Mouse (Mus musculus): ENCODE measurements at regions not wholly inside any gene's neighbourhood (a gene's known extent, or its start where the extent isn't known, plus 50 kb on each side); places are given as distances from the start of the nearest gene placed in this dataset.
"Not testable (repeated sequence)": the region's sequence is repeated elsewhere in the genome, so short reads cannot be mapped to it uniquely, and the experiment has no call there.

DNA sequence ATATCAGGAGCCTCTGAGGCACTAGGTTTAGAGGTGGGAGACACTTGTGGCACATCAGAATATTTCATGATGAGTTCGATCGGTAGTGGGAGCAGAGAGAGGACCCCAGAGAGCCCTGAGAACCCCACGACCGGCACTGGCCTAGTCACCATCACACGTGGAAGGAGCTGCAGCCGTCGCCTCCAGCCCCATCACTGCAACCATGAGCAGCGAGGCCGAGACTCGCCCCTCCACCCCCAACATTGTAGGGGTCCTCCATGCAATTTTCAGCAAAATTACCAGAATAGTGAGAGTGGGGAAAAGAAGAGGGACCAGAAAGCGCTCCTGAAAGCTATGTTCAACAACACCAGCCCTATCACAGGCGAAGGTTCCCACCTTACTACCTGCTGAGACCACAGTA is 297.0 kb downstream of the Edem1 start:
- no peak for DNase-seq

DNA sequence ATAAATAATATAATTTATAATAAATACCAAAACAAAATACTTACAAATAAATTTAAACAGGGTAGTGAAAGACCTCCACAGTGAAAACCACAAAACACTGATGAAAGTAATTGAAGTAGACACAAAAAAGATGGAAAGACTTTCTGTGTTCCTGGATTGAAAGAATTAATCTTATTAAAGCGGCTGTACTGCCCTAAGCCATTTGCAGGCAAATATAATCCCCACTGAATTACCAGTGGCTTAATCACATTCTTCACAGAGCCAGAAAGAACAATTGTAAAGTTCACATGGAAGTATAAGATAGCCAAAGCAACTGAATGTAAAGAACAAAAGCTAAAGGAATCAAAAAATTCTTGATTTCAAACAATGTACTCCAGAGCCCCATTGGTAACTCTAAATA is 298.8 kb downstream of the Edem1 start:
- DNase-seq: no peak

DNA sequence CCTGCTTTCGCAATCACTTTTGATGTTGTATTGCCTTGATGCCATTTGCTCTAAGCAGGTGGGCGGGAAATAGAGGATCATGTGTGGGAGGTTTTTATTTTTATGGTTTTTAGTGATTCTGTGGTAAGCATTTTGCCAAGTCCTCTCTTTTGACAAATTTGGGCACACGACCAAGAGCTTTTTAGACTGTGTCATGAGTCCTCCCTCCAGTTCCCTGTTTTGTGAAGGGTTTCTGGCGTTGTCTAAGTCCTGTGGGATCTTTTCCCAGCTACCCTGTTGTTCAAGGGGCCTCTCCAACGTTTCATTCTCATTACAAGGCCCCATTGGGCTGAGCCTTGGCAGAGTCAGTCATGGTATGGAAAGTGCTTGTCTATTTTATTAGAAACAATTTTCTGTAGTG is 317.7 kb downstream of the Edem1 start:
- DNase-seq: no peak

DNA sequence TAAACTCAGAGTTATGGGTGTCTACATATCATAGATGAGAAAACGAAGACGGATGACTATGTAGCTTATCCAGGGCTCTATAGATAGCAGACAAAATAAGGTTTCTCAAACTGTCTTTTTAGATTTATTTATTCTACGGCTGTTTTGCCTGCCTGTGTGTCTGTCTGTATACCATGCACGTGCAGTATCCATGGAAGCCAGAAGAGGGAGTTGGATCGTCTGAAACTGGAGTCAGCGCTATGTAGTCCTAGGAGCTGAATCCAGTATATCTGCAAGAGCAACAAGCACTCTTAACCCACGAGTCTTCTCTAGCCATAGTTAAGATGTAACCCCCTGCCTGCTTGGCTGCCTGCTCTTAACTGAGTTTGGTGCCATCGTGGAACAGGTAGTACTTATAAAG is 320.6 kb downstream of the Edem1 start:
- no peak for DNase-seq

DNA sequence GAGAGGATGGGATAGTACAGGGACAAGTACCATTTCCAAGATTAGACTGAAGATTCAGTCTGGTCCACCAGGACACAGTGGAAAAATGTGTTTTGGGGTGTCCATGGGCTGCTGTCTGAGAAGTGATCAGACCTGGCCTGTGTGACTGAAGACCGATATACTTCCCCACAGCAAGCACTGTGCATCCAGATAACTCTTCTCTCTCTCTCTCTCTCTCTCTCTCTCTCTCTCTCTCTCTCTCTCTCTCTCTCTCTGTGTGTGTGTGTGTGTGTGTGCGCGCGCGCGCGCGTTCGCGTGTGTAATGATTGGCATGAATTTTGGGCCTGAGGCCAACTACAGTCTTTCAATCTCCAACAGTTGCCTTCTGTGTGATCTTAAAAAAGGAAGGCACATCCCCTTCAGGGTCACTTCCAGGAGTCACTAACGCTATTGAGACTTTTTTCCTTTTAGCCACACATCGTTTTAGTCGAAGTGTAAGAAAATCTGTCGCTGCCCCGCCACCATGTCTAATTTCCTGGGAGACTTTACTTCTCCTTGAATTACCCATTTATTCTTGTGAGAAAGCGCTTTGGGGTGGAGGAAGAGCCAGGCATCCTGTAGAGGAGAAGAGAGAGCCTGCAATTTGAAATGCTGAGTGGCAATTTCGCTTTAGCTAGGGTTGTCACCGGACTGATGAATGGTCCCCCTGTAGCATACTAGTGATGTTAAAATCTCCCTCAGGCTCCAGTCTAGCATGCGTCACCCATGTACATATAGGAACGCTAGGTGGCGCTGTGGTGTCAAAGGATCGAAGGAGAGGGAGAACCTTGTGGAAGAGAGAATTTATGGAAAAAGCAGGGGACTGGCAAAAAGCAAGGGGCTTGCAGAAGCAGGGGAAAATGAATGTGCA is 321.8 kb downstream of the Edem1 start:
- DNase-seq: peak; percentile 52

DNA sequence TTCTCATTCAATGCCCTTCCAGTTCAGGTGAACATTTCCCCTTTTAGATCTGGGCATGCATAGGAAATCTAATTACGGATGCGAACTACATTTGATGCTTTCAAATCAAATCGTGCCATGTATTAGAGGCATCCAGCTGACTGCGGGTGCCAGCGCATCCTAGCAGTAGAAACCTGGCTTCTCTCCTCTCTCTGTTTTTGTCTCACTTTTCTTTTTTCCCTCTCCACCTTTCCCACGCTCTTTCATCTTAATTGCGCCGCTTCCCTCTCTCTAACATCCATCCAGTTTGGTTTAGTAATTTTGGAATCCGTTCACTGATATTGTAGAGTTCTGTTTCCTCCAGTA is 322.4 kb downstream of the Edem1 start:
- DNase-seq: no peak

DNA sequence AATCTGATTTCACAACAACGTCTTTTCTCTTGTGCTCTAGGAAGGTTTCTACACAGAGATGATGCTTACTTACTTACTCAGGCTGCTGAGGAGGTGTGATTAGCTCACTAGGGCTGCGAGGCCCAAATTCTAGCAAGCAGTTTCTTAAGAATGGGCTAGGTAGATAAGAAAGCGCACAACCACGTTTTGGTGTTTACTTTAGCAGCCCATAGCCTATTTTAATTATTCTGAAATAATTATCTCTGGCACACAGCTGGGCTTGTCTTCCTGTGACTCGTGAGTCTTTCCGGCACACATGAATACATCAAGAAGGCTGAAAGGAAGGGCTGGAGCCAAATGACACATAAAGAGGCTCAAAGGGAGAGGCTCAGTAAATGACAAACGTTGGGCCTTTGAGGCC is 325.2 kb downstream of the Edem1 start:
- DNase-seq: no peak

DNA sequence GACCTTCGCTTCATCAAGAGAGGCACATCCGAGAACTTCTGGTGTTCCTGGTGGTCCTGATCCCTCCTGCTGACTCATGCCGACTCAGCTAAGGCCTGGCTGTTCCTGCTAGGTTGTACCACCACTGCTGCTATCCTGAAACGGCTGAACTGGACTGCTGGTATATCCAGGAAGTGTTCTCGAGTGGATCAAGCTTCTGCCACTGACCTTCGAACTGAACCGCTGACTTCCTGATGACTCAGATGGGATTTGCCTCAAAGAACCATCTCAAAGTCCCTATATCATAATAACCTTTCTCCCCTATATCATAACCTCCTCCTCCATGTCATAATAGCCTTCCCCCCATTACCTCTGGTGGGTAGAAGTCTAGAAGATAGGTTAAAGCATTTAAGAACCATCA is 331.1 kb downstream of the Edem1 start:
- no peak for DNase-seq

DNA sequence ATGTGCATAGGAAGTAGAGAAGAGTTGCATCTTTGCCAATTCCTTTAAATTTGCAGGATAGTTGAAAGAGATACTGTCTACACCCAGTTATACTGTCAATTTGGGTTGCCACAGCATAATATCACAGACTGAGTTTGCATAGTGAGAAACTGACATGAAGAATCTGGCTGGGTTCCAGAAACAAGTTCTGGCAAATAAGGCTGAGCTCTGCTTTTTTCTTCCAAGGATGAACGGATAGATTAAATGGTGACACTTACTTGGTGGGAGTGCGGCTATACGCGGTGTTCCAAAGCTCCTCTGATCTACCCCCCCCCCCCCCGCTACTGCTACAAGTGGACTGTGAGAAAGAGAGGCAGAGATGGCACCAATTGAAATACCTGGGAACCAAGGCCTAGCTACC is 339.0 kb downstream of the Edem1 start:
- DNase-seq: no peak

DNA sequence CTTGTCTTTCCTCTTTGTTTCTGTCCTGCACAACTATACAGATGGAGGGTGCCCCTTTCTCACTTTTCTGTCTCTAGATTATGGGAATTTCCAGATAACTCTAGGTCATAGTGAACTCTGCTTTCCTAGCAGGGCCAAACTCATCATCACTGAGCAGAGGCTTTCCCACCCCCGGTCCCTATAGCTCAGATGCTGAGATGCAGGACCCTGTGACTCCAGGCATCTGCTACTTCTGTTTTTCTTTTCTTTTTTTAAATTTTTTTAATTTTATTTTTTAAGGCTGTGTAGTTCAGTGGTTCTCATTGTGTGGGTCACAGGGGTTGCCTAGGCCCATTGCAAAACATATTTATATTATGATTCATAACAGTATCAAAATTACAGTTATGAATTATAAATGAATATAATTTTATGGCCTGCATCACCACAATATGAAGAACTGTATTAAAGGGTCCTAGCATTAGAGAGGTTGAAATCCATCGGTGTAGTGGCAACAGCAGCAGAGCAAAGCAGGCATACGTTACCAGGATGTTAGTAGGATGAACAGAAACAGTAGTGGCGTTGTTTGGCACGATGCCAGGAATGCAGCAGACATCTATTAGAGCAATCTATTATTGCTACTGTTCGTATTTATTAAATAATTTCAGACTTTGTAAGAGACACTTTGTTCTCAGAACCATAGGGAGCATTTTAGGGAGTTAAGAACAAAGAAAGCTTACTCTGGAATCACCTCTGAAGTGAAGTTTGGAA is 343.8 kb downstream of the Edem1 start:
- DNase-seq: no peak

DNA sequence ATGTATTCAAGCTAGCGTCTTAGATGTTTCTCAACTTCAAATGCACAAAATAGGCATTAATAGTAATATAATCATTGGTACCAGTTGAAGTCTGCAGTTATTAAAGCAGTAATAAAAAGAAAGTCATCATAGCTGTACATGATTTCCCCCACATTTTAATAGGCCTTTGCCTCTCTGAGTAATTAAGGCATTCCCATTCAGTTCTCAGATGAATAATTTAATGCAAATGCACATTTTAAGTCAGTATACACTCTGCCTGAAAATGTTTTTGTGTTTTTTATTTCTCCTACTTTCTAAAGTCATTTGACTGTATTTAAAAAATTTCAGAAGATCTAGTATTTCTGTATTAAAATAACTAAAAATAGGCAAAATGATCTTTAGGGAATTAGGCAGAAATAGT is 344.6 kb downstream of the Edem1 start:
- DNase-seq: no peak

DNA sequence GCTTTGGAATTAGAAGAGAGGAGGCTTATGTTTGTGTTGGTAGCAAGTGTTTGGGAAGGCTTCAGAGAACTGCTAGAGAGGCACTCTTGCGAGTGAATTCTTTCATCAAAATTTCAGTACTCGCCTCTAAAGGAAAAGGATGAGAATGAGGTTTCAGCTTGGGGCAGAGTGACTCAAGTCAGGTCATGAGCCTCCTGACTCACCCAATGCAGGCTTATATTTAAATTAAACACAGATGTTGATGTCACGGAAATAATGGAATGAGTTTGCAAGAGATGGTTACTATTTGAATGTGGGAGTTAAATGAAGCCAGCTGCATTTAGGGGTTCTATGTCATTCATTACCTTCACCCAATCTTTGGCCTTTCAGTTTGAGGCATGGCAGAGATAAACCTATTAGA is 348.4 kb downstream of the Edem1 start:
- DNase-seq: no peak

DNA sequence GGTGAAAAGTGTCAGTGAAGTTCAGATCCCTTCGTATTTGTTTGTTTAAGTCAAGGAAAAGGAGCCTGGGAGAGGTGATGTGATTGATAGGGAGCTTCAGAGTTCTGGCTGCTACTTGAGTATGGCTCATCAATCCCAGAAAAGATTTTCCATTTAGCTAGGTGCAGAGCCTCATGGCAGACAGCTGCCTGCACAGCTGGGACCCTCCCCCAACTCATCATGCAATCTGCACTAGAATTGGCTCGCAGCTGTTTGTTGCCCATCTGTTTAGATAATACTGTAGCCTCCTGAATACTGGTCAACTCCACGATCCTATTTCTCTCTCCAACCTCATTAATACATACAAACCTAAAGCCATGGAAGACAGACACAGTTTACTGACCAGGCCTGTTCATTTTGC is 354.4 kb downstream of the Edem1 start:
- DNase-seq: no peak

DNA sequence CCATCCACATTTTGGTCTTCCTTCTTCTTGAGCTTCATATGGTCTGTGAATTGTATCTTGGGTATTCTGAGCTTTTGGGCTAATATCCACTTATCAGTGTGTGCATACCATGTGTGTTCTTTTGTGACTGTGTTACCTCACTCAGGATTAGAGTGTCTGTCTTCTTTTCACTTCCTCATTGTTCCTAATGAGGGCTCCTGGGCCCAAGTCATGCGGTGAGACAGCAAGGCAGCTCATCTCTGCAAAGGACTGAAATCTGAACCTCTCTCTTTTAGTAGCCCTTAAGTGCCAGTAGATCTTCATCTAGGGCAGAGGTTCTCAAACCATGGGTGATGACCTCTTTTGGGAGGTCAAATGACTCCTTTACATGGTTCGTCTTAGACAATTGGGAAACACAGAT is 364.6 kb downstream of the Edem1 start:
- not testable (repeated sequence) for DNase-seq

DNA sequence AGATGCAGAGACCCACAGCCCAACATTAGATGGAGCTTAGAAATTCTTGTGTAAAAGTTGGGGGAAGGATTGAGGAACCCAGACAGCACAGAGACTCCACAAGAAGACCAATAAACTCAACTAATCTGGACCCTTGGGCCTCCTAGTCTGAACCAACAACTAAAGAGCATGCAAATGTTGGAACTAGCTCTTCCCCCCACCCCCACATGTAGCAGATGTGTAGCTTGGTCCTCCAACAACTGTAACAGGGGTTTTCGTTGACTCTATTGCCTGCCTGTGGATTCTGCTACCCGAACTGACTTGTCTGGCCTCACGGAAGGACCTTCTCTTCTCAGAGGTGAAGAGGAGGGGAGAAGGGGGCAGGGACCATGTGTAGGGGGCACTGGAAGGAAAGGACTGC is 365.2 kb downstream of the Edem1 start:
- DNase-seq: no peak

DNA sequence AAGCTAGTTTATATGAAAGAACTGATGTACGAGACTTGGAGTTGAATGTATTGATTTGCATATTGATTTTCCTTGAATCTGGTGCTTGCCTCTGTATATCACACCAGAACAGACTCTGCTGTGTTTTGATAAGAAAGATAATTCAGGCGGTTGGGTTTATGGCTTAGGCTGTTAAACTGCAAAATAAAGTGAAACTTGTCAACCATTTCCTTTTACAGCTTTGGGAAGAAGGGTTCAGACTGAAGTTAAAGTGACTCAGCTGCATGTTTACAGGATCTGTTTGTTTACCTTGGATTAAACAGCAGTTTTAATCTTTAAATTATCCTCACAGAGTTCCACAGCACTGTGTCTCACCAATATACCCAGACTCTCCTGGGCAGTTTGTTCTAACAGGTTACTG is 381.3 kb downstream of the Edem1 start:
- no peak for DNase-seq

DNA sequence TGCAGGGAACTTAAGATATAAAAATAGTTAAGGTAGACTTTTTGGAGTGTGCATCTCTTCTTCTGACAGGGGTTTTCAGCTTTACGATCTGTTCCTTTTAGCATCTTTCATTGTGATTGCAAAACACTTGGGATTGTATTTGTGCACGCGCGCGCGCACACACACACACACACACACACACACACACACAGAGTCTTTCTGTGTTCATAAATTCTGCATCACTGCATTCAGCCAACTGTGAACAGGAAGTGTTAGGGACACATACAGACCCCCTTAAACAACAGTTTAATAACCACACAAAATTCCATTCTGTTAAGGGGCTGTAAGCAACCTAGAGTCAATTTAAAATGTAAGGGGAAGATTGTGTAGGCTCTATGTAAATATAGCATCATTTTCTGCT is 401.9 kb downstream of the Edem1 start:
- no peak for DNase-seq

DNA sequence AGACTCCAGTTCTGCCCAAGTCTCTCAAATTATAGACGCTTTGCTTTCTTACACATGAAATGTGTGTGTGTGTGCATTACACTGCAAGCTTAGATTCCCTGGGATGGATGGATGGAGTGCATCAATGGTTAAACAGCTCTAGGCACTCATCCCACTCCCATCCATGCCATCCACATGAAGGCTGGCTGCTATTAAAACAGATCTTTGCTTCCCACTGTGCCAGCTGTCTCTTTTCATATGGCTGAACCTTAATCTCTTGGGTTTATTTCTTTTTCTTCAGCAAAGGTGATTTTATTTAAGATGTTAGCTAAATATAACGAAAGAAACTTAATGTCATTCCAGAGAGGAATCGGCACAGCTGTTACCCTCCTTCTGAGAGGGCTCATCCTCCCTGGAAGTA is 405.0 kb downstream of the Edem1 start:
- no peak for DNase-seq

DNA sequence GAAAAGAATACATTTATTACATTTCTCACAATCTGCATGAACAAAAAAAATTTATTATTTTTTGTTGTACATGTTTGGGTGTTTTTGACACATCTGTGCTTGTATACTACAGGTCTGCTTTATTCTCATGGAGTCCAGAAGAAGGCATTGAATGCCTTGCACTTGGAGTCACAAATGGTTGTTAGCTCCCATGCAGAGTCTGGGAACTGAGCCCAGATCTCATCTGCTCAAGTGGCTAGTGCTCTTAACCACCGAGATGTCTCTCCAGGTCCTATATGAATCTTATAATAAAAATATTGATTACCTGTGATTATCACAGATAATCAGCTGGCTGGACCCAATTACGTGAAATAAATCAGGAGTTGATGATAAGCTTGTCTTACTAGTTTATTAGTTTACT is 417.2 kb downstream of the Edem1 start:
- DNase-seq: no peak

DNA sequence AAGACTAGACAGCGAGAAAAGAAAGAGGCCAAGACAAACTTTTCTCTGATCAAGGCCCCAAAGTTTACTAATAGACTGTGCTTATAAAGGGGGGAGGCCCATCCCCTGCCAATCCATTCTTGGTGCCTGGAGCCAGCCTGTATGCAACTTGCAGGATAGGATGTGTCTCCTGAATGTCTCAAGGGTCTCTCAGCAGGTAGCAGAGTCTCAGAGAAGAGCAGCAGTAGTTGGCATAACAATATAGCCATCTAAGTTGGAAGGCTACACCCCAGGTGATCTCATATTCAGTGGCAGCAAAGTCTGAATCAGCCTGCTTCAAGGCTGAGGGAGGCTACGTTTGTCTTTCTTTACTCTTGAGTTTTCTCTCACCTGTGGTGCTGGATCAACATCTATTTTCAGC is 418.1 kb downstream of the Edem1 start:
- DNase-seq: not testable (repeated sequence)

Measured in adrenal gland, adult 2 months (tissue).